Mouse (Mus musculus): ENCODE measurements around the gene Hist1h4i. TPM values are rescaled to one million over a fixed set of nuclear protein-coding genes. Genes with fewer than 3 reads are reported as not detected.

The Hist1h4i gene
- total RNA-seq, 2 experiments from 2014 or later = 64.2 to 71.4 TPM

DNA sequence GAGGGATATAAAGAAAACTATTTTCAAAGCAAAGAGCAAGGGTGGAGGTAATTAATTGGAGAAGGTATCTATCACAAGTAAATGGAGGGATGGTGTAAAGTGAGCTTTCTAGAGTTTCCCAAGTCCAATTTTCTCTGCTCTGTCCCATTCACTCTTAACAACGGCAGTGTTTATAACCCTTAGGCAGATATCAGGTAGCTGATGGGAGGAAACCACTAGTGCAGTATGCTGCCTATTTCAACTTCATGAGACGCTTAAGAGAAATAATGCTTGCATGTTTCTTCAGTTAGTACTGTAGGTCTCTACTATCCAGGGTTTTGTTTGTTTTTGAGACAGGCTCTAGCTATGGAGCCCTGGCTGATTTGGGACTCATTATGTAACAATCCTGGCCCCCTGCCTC is 3.7 kb downstream of the Hist1h4i start:
- no peak for DNase-seq (ENCODE audit: extremely low spot score in 1 of 2, low spot score in 1 of 2)

GRCm38 (mm10) chr13:22036986-22037385 is 4.2 kb downstream of the Hist1h4i start:
- DNase-seq (ENCODE audit: extremely low spot score in 1 of 2, low spot score in 1 of 2) = no peak

DNA sequence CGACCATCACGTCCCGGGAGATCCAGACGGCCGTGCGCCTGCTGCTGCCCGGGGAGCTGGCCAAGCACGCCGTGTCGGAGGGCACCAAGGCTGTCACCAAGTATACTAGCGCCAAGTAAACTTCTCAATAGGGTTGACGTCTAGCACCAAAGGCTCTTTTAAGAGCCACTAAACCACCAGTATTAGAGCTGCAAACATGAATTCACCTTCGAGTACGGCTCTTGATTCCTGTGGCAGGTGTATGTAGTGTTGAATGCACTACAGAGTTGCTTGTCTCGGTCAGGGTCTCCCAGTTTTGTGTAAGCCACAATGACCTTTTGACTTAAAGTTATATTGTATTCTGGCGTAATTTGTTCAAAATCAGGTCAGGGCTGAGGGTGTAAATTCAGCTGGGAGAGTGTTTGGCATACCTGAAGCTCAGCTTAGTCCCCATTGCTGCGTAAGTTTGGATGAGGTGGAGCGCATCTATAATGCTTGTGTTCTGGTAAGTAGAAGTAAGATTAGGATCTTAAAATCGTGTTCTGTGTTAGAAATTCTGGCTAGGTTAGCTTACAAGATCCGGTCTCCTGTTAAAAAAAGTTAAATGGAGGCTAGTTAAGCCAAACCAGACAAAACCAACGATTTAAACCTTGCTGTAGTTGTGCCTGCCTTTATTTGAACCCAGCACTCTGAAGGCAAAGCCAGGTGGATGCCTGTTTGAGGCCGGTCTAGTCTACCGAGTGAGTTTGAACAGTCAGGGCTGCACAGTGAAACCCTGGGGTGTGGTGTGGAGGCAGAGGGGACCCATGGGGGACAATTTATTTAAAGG is 4.8 kb downstream of the Hist1h4i start:
- no peak for DNase-seq (ENCODE audit: extremely low spot score in 1 of 2, low spot score in 1 of 2)

- peak in 1 of 2 experiments; percentile 65 for DNase-seq (ENCODE audit: extremely low spot score in 1 of 2, low spot score in 1 of 2)
These were observed 5.7 kb downstream of the Hist1h4i start, which contains the start of the genes Hist1h2ah and Hist1h2bk for GRCm38 (mm10) chr13:22035267-22036148. Gene Hist1h2ah, minus strand, starts transcription at chr13:22035568. Gene Hist1h2bk, plus strand, starts transcription at chr13:22035870.

GRCm38 (mm10) chr13:22034443-22035266 is 6.5 kb downstream of the Hist1h4i start:
- no peak for DNase-seq (ENCODE audit: extremely low spot score in 1 of 2, low spot score in 1 of 2)

DNA sequence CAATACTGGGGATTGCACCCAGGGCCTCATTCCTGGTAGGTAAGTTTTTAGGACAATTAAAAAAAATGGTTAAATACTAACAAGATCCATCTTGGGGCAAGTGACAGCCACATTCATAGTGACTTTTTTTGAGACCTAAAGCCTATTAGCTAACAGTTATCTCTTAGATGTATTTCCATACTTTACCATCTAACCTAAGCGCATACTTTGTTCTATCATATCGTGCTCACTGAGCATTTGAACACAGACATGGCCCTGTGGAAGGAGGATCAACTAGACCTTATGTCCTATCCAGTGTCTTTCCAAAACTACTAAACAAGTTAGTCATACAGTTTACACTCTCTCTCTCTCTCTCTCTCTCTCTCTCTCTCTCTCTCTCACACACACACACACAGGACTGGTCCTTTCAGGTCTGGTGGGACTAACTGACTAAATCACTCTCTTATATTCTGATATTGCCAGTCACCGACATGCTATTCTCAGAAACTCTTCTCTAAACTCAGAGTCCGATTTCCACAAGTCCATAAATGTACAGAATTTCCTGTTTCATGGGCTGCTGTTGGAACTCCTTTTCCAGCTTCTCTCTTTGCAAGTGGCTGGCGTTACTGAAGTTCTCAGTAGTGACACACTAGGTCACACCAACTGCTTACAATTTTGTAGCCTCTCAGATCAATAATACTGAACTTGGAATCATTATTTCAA is 7.3 kb downstream of the Hist1h4i start:
- no peak for DNase-seq (ENCODE audit: extremely low spot score in 1 of 2, low spot score in 1 of 2)

DNA sequence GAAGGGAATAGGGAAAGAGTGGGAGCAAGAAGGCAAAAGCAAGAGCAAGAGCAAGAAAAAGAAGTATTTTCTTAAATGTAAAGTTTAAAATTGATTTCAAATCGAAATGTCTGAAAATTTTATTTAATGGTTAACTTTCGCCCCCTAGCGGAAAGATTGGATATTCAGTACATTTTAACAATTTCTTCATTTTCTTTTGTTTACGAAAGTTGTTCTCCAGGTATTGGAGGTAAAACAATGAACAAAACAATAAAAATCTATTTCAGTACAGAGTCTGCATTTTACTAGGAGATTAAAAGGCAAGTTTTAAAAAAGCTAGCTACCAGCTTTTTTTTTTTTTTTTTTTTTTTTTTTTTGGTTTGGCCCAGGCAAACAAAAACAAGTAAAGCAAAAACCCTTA is 10.7 kb downstream of the Hist1h4i start:
- no peak for DNase-seq (ENCODE audit: extremely low spot score in 1 of 2, low spot score in 1 of 2)

DNA sequence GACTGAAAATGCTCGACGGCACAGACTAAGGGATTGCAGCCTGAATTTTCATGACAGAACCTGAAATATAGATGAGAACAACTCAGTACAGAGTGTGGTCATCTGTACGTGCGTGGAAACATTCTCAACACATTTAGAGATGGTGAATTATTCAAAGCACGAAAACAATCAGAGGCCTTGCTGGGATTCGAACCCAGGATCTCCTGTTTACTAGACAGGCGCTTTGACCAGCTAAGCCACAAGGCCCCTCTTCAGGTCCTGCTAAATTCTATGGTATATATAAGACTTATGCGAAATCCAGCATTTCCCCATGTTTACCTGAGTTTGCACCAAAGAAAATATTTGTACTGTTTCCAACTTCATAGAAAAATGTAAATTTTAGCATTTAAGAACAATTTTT is 11.2 kb downstream of the Hist1h4i start:
- peak in 1 of 2 experiments; percentile 41 for DNase-seq (ENCODE audit: extremely low spot score in 1 of 2, low spot score in 1 of 2)

DNA sequence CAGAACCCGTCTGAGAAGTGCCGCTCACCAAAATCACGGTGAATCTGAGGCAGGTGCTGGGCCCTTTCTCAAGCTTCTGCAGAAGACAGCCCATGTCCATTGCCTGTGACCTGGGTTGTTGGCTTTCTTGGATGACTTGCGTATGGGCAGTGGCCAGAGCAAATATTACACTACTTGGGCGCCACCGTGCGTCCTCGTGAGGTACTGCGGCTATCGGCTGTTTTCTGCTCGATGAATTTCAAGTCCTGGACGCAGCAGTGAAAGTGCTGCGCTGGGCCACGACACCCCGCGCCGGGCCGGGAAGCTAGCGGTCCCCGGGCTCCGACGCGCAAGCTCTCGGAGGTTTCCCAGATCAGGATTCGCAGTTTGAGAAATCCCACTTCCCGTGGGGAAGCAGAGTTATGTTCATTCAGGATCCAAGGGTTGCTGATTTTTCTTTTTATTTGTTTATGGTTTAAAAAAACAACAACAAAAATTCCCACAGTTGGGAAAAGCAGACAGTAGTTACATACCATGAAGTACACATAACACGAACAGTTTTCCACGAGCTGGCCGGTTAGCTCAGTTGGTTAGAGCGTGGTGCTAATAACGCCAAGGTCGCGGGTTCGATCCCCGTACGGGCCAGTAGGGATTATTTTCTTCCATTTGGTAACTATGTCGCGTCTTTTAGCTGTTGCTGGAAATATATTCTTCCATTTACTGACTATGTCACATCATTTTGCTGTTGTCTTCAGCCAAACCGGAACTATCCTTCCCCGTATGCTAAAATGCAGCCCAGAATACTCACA is 12.3 kb downstream of the Hist1h4i start:
- DNase-seq (ENCODE audit: extremely low spot score in 1 of 2, low spot score in 1 of 2) = peak; percentile 92 to 98

DNA sequence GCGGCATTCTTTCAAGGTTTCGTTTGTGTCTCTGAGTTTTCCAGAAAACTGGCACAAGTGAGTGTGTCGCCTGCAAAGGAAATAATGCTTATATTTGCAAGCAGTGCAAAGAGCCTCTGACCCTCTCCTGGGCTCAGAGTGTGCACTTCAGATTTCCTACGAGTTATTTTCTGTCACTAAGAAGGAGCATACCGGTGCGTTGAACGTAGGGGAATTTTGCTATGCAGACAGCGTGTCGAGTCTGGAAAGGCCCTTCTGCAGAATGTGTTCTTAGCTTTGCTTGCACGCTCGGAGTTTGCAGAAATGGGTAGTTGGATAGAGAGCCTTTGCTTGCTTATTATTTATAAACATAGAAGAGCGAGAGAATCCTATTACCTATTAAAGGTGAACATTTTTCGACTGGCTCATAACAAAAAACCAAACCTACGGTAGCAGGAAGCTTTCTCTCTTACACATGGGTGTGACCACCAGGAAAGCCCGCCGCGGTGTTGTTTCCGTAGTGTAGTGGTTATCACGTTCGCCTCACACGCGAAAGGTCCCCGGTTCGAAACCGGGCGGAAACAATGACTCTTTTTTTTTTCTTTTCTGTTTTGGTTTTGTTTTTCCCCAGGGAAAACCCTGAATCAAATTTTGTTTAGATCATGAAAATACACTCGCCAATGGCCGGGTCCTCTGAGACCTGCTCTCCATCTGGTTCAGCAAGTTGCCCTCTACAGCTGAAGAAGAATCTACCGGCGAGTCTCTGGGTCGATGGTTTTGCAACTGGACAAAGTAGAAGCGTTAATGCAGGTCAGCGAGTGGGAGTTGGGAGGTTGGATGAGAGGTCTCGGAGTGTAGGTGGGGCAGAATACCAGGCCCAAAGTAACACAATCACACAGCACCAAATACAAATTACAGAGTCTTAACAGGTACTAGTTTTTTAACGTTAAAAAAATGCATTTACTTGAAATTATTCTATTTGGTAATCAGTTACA is 14.8 kb downstream of the Hist1h4i start:
- peak; percentile 85 to 97 for DNase-seq (ENCODE audit: extremely low spot score in 1 of 2, low spot score in 1 of 2)

DNA sequence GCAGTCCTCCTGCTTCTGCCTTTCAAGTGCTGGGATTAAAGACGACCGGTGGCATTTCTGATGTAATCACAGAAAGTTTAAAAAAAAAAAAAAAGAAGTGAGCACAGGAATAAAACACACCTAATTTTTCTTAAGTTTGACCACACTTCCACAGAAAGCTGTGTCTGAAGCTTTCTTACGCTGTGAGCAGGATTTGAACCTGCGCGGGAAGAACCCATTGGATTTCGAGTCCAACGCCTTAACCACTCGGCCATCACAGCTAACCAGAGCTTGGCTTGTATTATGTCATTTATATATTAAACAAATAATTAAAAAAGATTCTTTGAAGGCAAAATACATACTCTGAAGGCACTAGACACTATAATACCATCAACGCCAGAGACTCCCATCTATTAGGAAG is 18.9 kb downstream of the Hist1h4i start:
- DNase-seq (ENCODE audit: extremely low spot score in 1 of 2, low spot score in 1 of 2) = peak in 1 of 2 experiments; percentile 72

DNA sequence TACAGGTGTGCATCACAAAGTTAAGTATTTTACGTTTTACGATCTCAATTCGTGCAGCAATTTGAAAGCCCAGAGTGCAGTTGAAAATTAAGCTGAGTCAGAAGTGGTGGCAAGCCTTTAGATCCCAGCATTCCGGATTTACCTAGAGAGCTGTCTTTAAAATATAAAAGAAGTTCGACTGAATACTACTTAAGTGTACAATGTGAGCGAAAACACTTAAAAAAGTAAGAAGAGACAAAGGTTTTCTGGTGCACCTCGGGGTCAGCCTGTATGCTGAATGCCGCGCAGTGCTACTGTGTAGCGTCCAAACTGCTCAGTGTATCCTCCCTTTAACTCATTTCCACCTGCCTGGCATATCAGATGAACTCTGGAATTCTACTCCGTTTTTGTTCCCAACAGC is 19.6 kb downstream of the Hist1h4i start:
- no peak for DNase-seq (ENCODE audit: extremely low spot score in 1 of 2, low spot score in 1 of 2)

- DNase-seq (ENCODE audit: extremely low spot score in 1 of 2, low spot score in 1 of 2) = peak in 1 of 2 experiments; percentile 49
These were observed 20.2 kb downstream of the Hist1h4i start for GRCm38 (mm10) chr13:22020901-22021339.

- no peak for DNase-seq (ENCODE audit: extremely low spot score in 1 of 2, low spot score in 1 of 2)
These were observed 21.0 kb downstream of the Hist1h4i start for GRCm38 (mm10) chr13:22019934-22020835.

- DNase-seq (ENCODE audit: extremely low spot score in 1 of 2, low spot score in 1 of 2) = peak; percentile 35 to 70
These were observed 25.4 kb downstream of the Hist1h4i start for GRCm38 (mm10) chr13:22015479-22016450.
